In genomic region chr15:31563577-31564546, GRCm38 (mm10) we compare ENCODE assay signal across 10 mouse cellular contexts. TPM values are rescaled to one million over a fixed set of nuclear protein-coding genes. Genes with fewer than 3 reads are reported as not detected.
DNase-seq lines count a peak whose midpoint lies in the region; ATAC-seq lines count a peak whose summit lies in the region.
"Had no signal": no experiment of that assay in that cellular context is flagged by ENCODE, and none has a peak within 500 bp of the region (broad histone marks: within the 10 kb centered on the region; RNA-seq: fewer than 3 reads in every experiment).

No protein-coding gene starts in this region.

- no peak overlapping the region for H3K4me3 ChIP-seq in heart, embryonic 12.5 days
- H3K4me3 ChIP-seq: hindbrain, embryonic 15.5 days; neural tube, embryonic 15.5 days had no signal

- no peak for DNase-seq in heart, postnatal 14 days
- DNase-seq in adrenal gland, adult 8-10 months = peak; percentile 72
- peak; percentile 70 for DNase-seq in kidney, adult 18-20 months
- peak; percentile 21 for DNase-seq in lung, postnatal 14 days
- no peak for DNase-seq in gastrocnemius, postnatal 25 days
- no peak for DNase-seq in left cerebral cortex, adult 18-20 months (ENCODE audit: low spot score in 2 of 2)
- DNase-seq in spleen, postnatal 10 days (ENCODE audit: low spot score in 2 of 2) = no peak

- H3K9me3 ChIP-seq in heart, embryonic 12.5 days (replicated peaks) = peaks cover 5% of the 10 kb centered on the region; the same call in 1 of the 2 replicates
- H3K9me3 ChIP-seq: hindbrain, embryonic 15.5 days; neural tube, embryonic 15.5 days had no signal

- H3K36me3 ChIP-seq in heart, embryonic 12.5 days = no peaks in the 10 kb centered on the region
- H3K36me3 ChIP-seq: hindbrain, embryonic 15.5 days; neural tube, embryonic 15.5 days had no signal

- H3K27ac ChIP-seq in heart, embryonic 12.5 days (ENCODE audit: poor library complexity, severe bottlenecking) = no peak overlapping the region
- H3K27ac ChIP-seq: hindbrain, embryonic 15.5 days; neural tube, embryonic 15.5 days had no signal

- intact Hi-C loops in heart, postnatal 14 days (cut with DNase I) = no loop called here

- H3K9ac ChIP-seq in heart, embryonic 12.5 days = no peak overlapping the region
- H3K9ac ChIP-seq: hindbrain, embryonic 15.5 days; neural tube, embryonic 15.5 days had no signal

- ATAC-seq in heart, embryonic 12.5 days (ENCODE audit: insufficient number of reproducible peaks, low FRiP score) = no peak

- peaks cover 14% of the 10 kb centered on the region for H3K4me1 ChIP-seq in heart, embryonic 12.5 days (replicated peaks)
- H3K4me1 ChIP-seq: hindbrain, embryonic 15.5 days had no signal

- WGBS in heart, embryonic 12.5 days = 51% methylated on average over 19 of the region's 19 CpGs

- H3K27me3 ChIP-seq in heart, embryonic 12.5 days (replicated peaks) = no peaks in the 10 kb centered on the region
- H3K27me3 ChIP-seq: hindbrain, embryonic 15.5 days; neural tube, embryonic 15.5 days had no signal

- H3K4me2 ChIP-seq in heart, embryonic 12.5 days = peak overlapping the region; percentile 34
- H3K4me2 ChIP-seq: hindbrain, embryonic 15.5 days; neural tube, embryonic 15.5 days had no signal

RNA-seq across cellular contexts. Expression of gene Cmbl, which starts 1.3 kb away (rescaled TPM):
- polyA plus RNA-seq in heart, embryonic 12.5 days (2016; fragmentation: Nextera tagmentation; extraction: Ambion mirVana) = 6.6 and 8.0 TPM in 2 replicates
- total RNA-seq in heart, postnatal 14 days (2021) = 10 to 100 TPM; 25.6 to 26.5 TPM
- 100 to 1,000 TPM; 160 to 274 (median 195) TPM for total RNA-seq in adrenal gland, adult 8-10 months (2022)
- total RNA-seq in gastrocnemius, postnatal 25 days (2021) = 10 to 100 TPM; 37.7 to 38.5 TPM
- total RNA-seq in left cerebral cortex, adult 18-20 months (2021) = 10 to 100 TPM; 17.0 to 20.2 TPM

RNA-seq across cellular contexts. Expression of gene March6, which starts 33.0 kb away (rescaled TPM):
- 41.3 and 41.9 TPM in 2 replicates for polyA plus RNA-seq in heart, embryonic 12.5 days (2016; fragmentation: Nextera tagmentation; extraction: Ambion mirVana)
- 100 to 1,000 TPM; 106 to 108 TPM for total RNA-seq in heart, postnatal 14 days (2021)
- total RNA-seq in adrenal gland, adult 8-10 months (2022) = 100 to 1,000 TPM; 143 to 180 (median 160) TPM
- 100 to 1,000 TPM in 1 of 2 experiments, 10 to 100 TPM in 1; 94.5 to 100 TPM for total RNA-seq in gastrocnemius, postnatal 25 days (2021)
- total RNA-seq in left cerebral cortex, adult 18-20 months (2021) = 100 to 1,000 TPM; 197 to 204 TPM

RNA-seq across cellular contexts. Expression of gene Cct5, which starts 37.7 kb away (rescaled TPM):
- polyA plus RNA-seq in heart, embryonic 12.5 days (2016; fragmentation: Nextera tagmentation; extraction: Ambion mirVana) = 397 and 401 TPM in 2 replicates
- total RNA-seq in heart, postnatal 14 days (2021) = 100 to 1,000 TPM; 144 to 154 TPM
- 100 to 1,000 TPM; 232 to 302 (median 271) TPM for total RNA-seq in adrenal gland, adult 8-10 months (2022)
- 100 to 1,000 TPM; 126 to 130 TPM for total RNA-seq in gastrocnemius, postnatal 25 days (2021)
- 100 to 1,000 TPM; 193 to 201 TPM for total RNA-seq in left cerebral cortex, adult 18-20 months (2021)

RNA-seq across cellular contexts. Expression of gene Fam173b, which starts 37.8 kb away (rescaled TPM):
- polyA plus RNA-seq in heart, embryonic 12.5 days (2016; fragmentation: Nextera tagmentation; extraction: Ambion mirVana) = 12.7 TPM in 2 replicates
- total RNA-seq in heart, postnatal 14 days (2021) = 10 to 100 TPM; 17.1 to 19.9 TPM
- total RNA-seq in adrenal gland, adult 8-10 months (2022) = 10 to 100 TPM; 25.9 to 29.7 (median 27.9) TPM
- total RNA-seq in gastrocnemius, postnatal 25 days (2021) = 10 to 100 TPM; 10.8 to 14.4 TPM
- total RNA-seq in left cerebral cortex, adult 18-20 months (2021) = 10 to 100 TPM; 11.2 to 11.3 TPM

Comparison
In these comparisons a context has a peak if more than half of its experiments do, and no peak if none do; other contexts are left out.
1. DNase-seq: peak in adrenal gland, adult 8-10 months (single experiment), kidney, adult 18-20 months (single experiment) and lung, postnatal 14 days (single experiment); none in heart, postnatal 14 days (0 of 2), gastrocnemius, postnatal 25 days (single experiment), left cerebral cortex, adult 18-20 months (0 of 2) and spleen, postnatal 10 days (0 of 2).
2. RNA of gene Cmbl, which starts 1.3 kb away (total RNA-seq): 160 to 274 TPM in adrenal gland, adult 8-10 months; 37.7 to 38.5 TPM in gastrocnemius, postnatal 25 days, 25.6 to 26.5 TPM in heart, postnatal 14 days and 17.0 to 20.2 TPM in left cerebral cortex, adult 18-20 months; every median in the first group is over 4 times any median in the second.